Mouse (Mus musculus) cerebellum, postnatal 25 days (tissue): ENCODE results near the gene Nell1.

ENCODE experiments used
- DNase-seq, 2 experiments: peaks; one replicate each; pipeline ENCODE4 v3.0.0; 2021; ENCODE audit warnings: mixed read lengths in 2 of 2

Gene Nell1

GRCm38 (mm10) chr7:50562708-50563107 is 588.0 kb downstream of the Nell1 start:
- no peak for DNase-seq

GRCm38 (mm10) chr7:50573841-50574240 is 599.2 kb downstream of the Nell1 start:
- no peak for DNase-seq

- DNase-seq = no peak
Observed at GRCm38 (mm10) chr7:50588642-50589424, 614.2 kb downstream of the Nell1 start.

- no peak for DNase-seq
Observed at GRCm38 (mm10) chr7:50598890-50599289, 624.2 kb downstream of the Nell1 start, which contains the start of gene 4933405O20Rik. Gene 4933405O20Rik, plus strand, starts transcription at chr7:50599190.

- DNase-seq = peak in 1 of 2 experiments; percentile 7
Observed at GRCm38 (mm10) chr7:50614101-50614500, 639.4 kb downstream of the Nell1 start.

GRCm38 (mm10) chr7:50629186-50629585 is 654.5 kb downstream of the Nell1 start:
- DNase-seq = no peak

- DNase-seq = no peak
Observed at GRCm38 (mm10) chr7:50633147-50633546, 658.5 kb downstream of the Nell1 start.

- DNase-seq = no peak
Observed at GRCm38 (mm10) chr7:50672266-50672665, 697.6 kb downstream of the Nell1 start.

GRCm38 (mm10) chr7:50675444-50675843 is 700.8 kb downstream of the Nell1 start:
- no peak for DNase-seq

- no peak for DNase-seq
Observed at GRCm38 (mm10) chr7:50677511-50677910, 702.8 kb downstream of the Nell1 start.

GRCm38 (mm10) chr7:50686337-50686736 is 711.7 kb downstream of the Nell1 start:
- no peak for DNase-seq

GRCm38 (mm10) chr7:50725166-50725565 is 750.5 kb downstream of the Nell1 start:
- no peak for DNase-seq

- DNase-seq = no peak
Observed at GRCm38 (mm10) chr7:50730951-50731350, 756.3 kb downstream of the Nell1 start.

GRCm38 (mm10) chr7:50755516-50755915 is 780.9 kb downstream of the Nell1 start:
- no peak for DNase-seq

GRCm38 (mm10) chr7:50756409-50756808 is 781.7 kb downstream of the Nell1 start:
- DNase-seq = no peak

GRCm38 (mm10) chr7:50773516-50773915 is 798.9 kb downstream of the Nell1 start:
- no peak for DNase-seq

- DNase-seq = no peak
Observed at GRCm38 (mm10) chr7:50781105-50781504, 806.4 kb downstream of the Nell1 start.

GRCm38 (mm10) chr7:50783652-50784051 is 809.0 kb downstream of the Nell1 start:
- no peak for DNase-seq

GRCm38 (mm10) chr7:50826180-50826579 is 851.5 kb downstream of the Nell1 start:
- no peak for DNase-seq

- DNase-seq = no peak
Observed at GRCm38 (mm10) chr7:50832799-50833198, 858.1 kb downstream of the Nell1 start.

GRCm38 (mm10) chr7:50842646-50843045 is 868.0 kb downstream of the Nell1 start:
- DNase-seq = no peak

GRCm38 (mm10) chr7:50847921-50848320 is 873.3 kb downstream of the Nell1 start:
- no peak for DNase-seq

GRCm38 (mm10) chr7:50850271-50850670 is 875.6 kb downstream of the Nell1 start:
- no peak for DNase-seq

GRCm38 (mm10) chr7:50870181-50870580 is 895.5 kb downstream of the Nell1 start:
- DNase-seq = no peak

GRCm38 (mm10) chr7:50887625-50888024 is 913.0 kb downstream of the Nell1 start:
- no peak for DNase-seq
